Mouse (Mus musculus): ENCODE results near the gene Actbl2.

The Actbl2 gene

DNA sequence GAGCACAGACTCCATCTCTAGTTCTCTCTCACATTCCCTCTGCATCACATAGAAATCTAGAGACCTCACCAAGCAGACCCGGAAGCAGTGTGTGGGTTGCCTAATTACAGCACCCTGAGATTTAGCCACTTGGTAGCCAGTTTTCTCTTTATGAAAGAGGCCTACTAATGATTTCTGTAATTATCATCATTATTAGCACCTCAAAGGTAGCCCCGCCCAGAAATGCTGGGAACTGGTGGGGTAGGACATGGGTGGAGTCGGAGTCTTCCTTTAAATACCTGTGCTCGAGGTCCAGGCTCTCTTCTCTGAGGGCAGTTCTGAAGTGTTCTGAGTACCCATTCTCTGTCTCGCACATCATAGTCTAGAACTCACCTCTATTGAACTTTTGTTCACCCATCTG lies at the start of gene Actbl2:
Gene Actbl2 (plus strand): TSS at position 301 of the 400 bp plus-strand sequence.
- no peak for DNase-seq (ENCODE audit: low read depth in 2 of 2, low spot score in 2 of 2)

GRCm38 (mm10) chr13:111210649-111211378 lies 44.0 kb upstream of the Actbl2 start:
- DNase-seq (ENCODE audit: low read depth in 2 of 2, low spot score in 2 of 2), result no peak

DNA sequence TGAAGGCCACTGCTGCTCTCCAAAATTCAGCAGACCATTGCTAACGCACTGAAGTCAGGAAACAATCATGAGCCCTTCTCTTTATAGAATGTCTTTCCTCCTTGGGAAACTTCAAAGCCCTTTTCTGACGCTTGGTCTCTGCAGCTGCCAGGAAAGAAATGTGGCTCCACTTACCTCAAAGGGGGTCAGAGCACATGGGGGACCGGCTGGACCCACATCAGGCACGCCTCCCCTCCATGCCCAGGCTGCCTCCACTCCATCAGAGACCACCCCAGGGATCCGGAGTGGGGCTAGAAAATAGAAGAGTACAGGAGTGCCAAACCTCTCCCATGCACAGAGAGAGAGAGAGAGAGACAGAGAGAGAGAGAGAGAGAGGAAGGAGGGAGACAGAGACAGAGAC lies 26.0 kb upstream of the Actbl2 start:
- DNase-seq (ENCODE audit: low read depth in 2 of 2, low spot score in 2 of 2), result no peak

DNA sequence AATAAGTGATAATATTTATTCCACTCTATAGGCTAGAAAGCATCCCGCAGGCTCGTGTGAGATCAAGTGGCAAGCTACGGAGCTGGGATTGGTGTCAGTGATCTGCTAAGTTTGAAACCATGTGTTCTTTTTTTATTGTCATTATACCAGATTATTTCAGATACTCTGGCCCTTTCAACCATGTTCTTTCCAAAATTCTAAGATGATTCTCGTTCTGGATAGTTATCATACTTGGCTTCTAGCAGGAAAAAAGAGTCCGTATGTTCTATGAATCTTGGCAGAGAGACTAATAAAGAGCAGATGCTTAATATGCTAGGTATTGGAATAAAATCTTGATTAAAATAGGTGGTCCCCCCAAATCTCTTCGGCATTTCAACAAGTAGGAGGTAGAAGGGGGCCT lies 25.3 kb upstream of the Actbl2 start:
- DNase-seq (ENCODE audit: low read depth in 2 of 2, low spot score in 2 of 2), result no peak

DNA sequence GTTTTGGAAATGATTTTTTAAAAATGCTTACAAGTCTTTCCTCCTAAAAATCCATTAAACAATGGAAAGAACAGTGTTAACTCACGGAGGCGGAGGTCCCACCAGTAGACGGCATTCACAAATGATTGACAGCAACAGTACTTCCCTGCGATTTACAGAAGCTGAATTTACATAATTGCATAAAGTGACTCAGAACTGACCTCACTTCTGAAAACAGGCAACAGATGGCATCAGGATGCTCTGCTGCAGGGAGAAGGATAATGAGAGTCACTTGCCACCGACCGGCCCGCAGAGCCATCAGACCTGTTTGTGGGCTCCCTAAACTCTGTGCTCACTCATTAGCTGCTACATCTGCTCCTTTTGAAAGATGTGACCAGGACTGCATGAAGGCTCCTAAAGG lies 22.4 kb upstream of the Actbl2 start:
- no peak for DNase-seq (ENCODE audit: low read depth in 2 of 2, low spot score in 2 of 2)

DNA sequence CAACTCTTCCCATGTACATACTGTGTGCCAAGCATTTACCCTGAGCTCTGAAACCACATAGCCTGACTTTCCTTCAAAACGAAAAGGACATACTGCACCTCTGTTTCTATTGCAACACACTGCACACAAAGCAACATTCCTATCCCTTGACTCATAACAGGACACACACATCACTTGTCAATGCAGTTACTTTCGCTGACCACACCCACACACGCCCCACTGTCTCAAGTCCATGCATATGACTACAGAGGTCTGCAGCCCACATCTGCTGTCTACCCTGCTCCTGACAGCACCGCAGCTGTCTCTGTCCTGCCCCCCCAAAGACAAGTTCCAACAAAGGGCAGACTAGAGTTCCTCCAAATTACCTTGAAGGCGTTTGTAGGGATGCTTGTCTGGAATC lies 21.5 kb upstream of the Actbl2 start:
- DNase-seq (ENCODE audit: low read depth in 2 of 2, low spot score in 2 of 2), result no peak

- no peak for DNase-seq (ENCODE audit: low read depth in 2 of 2, low spot score in 2 of 2)
Measured at GRCm38 (mm10) chr13:111234573-111234972, 20.2 kb upstream of the Actbl2 start.

- no peak for DNase-seq (ENCODE audit: low read depth in 2 of 2, low spot score in 2 of 2)
Measured at GRCm38 (mm10) chr13:111235719-111236166, 19.1 kb upstream of the Actbl2 start.

DNA sequence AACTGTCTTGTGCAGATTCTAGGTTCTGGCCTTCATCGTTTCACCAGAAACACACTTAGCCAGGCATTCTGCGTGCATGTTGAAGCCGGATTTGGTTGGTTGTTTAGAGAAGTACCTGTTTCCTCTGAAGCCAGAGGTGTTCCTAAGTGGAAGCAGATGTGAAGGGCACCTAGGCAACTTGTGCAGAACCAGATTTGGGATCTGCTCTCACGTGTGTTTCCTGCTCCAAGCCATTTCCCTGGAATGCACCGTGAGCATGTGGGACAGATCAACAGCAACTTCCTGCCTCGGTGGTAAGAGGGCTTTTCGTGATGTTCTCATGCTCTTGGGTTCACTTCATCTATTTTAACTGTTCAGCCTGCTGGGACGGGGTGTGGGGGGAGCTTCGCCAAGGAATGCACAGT lies 18.4 kb upstream of the Actbl2 start:
- no peak for DNase-seq (ENCODE audit: low read depth in 2 of 2, low spot score in 2 of 2)

GRCm38 (mm10) chr13:111237296-111237695 lies 17.5 kb upstream of the Actbl2 start:
- DNase-seq (ENCODE audit: low read depth in 2 of 2, low spot score in 2 of 2), result no peak

DNA sequence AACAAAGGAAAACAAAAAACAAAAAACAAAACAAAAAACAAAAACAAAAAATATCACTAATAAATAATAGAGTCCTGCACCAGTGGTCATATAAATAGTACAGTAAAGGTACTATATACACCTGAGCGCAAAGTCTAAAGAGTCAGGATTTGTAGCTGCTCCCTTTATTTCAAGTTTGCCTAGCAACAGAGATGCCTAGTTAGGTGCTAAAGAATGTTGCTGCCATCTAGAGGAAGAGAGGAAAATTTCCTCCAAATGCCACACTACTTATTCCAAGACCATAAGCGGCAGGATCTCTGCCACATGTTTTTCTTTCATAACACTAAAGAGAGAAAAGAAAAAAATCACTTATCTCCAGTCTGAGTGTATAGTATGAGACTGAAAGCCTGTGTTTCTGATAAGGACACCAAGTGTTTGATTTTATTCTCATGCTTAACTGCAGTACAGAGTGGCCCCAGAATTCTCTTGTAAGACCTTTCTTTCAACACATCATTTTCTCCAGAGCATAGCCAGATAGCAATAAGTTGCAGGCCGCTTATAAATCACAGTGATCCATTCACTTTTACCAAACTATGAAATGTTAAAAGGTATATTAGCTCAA lies 16.8 kb upstream of the Actbl2 start:
- DNase-seq (ENCODE audit: low read depth in 2 of 2, low spot score in 2 of 2), result no peak

- DNase-seq (ENCODE audit: low read depth in 2 of 2, low spot score in 2 of 2), result no peak
Measured at GRCm38 (mm10) chr13:111251106-111251505, 3.7 kb upstream of the Actbl2 start.

DNA sequence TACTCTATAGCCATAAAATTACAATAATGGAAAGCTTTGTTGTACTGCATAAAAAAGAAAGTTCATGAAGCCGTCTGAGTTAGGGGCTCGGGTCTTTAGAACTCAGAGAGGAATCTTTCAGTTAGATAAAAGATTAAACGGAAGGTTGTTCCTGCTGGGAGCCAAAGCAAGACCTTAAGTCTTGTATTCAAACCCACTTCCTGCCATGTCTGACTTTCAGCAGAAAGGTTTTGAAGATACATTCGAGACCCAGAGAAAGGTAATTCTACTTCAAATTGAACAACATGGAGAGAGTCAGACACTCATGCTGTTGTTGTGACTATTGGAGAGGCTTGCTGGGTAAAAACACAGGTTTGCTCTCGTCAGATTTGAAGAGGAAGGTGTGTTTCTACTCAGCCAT lies 3.0 kb upstream of the Actbl2 start:
- no peak for DNase-seq (ENCODE audit: low read depth in 2 of 2, low spot score in 2 of 2)

GRCm38 (mm10) chr13:111258016-111258415 lies 3.2 kb downstream of the Actbl2 start:
- no peak for DNase-seq (ENCODE audit: low read depth in 2 of 2, low spot score in 2 of 2)

GRCm38 (mm10) chr13:111258424-111259092 lies 3.7 kb downstream of the Actbl2 start:
- no peak for DNase-seq (ENCODE audit: low read depth in 2 of 2, low spot score in 2 of 2)

DNA sequence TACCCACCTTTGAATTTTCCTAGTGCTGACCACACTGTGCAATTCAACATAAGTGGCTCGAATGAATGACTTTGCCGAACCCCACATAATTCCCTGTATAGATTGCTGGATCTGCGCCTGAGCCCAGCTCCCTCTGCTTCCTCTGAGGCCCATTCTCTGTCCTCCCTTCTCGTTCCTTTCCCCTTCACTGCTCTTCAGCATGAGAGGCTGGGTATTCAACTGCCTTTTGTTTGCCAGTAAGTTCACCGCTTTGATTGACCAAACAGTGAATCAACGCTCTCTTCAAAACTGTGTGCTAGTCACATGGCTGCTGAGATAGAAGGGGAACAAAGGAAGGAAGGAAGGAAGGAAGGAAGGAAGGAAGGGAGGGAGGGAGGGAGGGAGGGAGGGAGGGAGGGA lies 4.3 kb downstream of the Actbl2 start:
- DNase-seq (ENCODE audit: low read depth in 2 of 2, low spot score in 2 of 2), result no peak

GRCm38 (mm10) chr13:111259711-111260110 lies 4.9 kb downstream of the Actbl2 start:
- no peak for DNase-seq (ENCODE audit: low read depth in 2 of 2, low spot score in 2 of 2)

DNA sequence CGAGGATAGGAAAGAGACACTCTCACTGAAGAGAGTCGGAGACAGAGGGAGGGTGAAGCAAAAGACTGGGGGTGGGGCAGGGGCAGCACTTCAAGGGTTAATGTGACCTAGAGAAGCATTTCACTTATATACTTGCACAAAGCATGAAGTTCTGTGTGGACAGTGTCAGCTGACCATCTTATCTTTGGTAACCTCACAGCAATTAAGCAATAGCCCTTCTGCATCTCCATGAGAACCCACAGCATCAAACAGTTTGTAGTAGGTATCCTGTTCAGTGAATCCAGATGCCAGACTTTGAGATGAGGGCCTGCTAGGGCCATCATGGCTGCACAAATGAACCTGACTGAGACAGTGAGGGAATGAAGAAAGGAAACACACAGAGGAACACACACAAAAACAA lies 8.4 kb downstream of the Actbl2 start:
- DNase-seq (ENCODE audit: low read depth in 2 of 2, low spot score in 2 of 2), result no peak

- no peak for DNase-seq (ENCODE audit: low read depth in 2 of 2, low spot score in 2 of 2)
Measured at GRCm38 (mm10) chr13:111263758-111264157, 8.9 kb downstream of the Actbl2 start.

GRCm38 (mm10) chr13:111265231-111266000 lies 10.6 kb downstream of the Actbl2 start:
- no peak for DNase-seq (ENCODE audit: low read depth in 2 of 2, low spot score in 2 of 2)

- DNase-seq (ENCODE audit: low read depth in 2 of 2, low spot score in 2 of 2), result no peak
Measured at GRCm38 (mm10) chr13:111266855-111267254, 12.0 kb downstream of the Actbl2 start.

GRCm38 (mm10) chr13:111268992-111269391 lies 14.2 kb downstream of the Actbl2 start:
- DNase-seq (ENCODE audit: low read depth in 2 of 2, low spot score in 2 of 2), result no peak
